Mouse (Mus musculus): ENCODE results near the gene C1qtnf9. TPM values are rescaled to one million over a fixed set of nuclear protein-coding genes. Genes with fewer than 3 reads are reported as not detected.

C1qtnf9 gene
- 0.16 and 0.21 TPM in 2 replicates for polyA plus RNA-seq (2012; rRNA removed)

GRCm38 (mm10) chr14:60767884-60768283 is at the start of gene C1qtnf9:
C1qtnf9 (plus strand) TSS chr14:60768134.

GRCm38 (mm10) chr14:60784427-60785315 is 16.7 kb downstream of the C1qtnf9 start, which contains the start of gene Mipep:
Mipep (plus strand) TSS chr14:60784573.

Other genes with a start within 250 kb of the C1qtnf9 start
- 4.9 and 6.5 TPM in 2 replicates for gene Spata13, start 134.1 kb upstream of the C1qtnf9 start, polyA plus RNA-seq (2012; rRNA removed)
- gene Mipep, start 16.4 kb downstream of the C1qtnf9 start, polyA plus RNA-seq (2012; rRNA removed), result 7.3 and 8.6 TPM in 2 replicates